ENCODE assay signal across 16 mouse cellular contexts in the genomic region with DNA sequence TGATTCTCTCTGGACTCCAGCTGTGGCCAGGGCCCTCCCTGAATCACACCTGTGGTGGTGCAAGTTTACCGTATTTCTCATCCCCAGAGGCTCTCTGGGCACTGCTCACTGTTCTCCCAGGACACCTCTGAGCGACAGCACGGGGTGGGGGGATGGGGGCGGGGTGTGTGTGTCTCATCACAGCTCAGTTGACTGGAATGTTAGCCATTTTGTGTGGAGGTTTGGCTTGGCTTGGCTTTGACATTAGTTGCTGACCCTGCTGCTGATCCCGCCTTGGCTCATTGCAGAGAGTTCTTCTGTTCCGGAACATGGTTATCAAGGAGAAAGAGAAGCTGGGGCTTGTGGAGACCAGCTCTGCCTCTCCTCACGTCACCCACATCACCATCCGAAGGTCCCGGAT. TPM values are rescaled to one million over a fixed set of nuclear protein-coding genes. Genes with fewer than 3 reads are reported as not detected.
DNase-seq lines count a peak whose midpoint lies in the region; ATAC-seq and TF ChIP-seq lines count a peak whose summit lies in the region.
"Had no signal": no experiment of that assay in that cellular context is flagged by ENCODE, and none has a peak within 500 bp of the region (broad histone marks: within the 10 kb centered on the region; RNA-seq: fewer than 3 reads in every experiment).

No protein-coding gene starts in this region.

- H3K4me3 ChIP-seq in lung, embryonic 16.5 days (ENCODE audit: low read length) = no peak overlapping the region
- no peak overlapping the region for H3K4me3 ChIP-seq in lung, adult 2 months (replicated peaks; ENCODE audit: extremely low read depth, low read depth, low read length)
- no peak overlapping the region for H3K4me3 ChIP-seq in embryonic fibroblast, embryonic 13.5 days (ENCODE audit: insufficient read depth, low read length)
- H3K4me3 ChIP-seq: embryonic facial prominence, embryonic 12.5 days; forebrain, embryonic 12.5 days; heart, embryonic 13.5 days; hindbrain, embryonic 12.5 days had no signal

- peaks cover 14% of the 10 kb centered on the region for H3K4me1 ChIP-seq in lung, embryonic 16.5 days (replicated peaks; ENCODE audit: control insufficient read depth, insufficient read depth, low read length)
- peaks cover 2% of the 10 kb centered on the region; the same call in 1 of the 2 replicates for H3K4me1 ChIP-seq in lung, adult 2 months (ENCODE audit: control insufficient read depth, insufficient read depth, low read length)
- peaks cover 21% of the 10 kb centered on the region for H3K4me1 ChIP-seq in embryonic fibroblast, embryonic 13.5 days (ENCODE audit: control insufficient read depth, insufficient read depth, low read length)
- H3K4me1 ChIP-seq: embryonic facial prominence, embryonic 12.5 days; forebrain, embryonic 12.5 days; hindbrain, embryonic 12.5 days had no signal

- no peak for TF ChIP-seq CTCF in lung, adult 2 months (IDR thresholded peaks at IDR 0.05; ENCODE audit: insufficient read depth, low read length)
- no peak for TF ChIP-seq CTCF in embryonic fibroblast, embryonic 13.5 days (IDR thresholded peaks at IDR 0.05; ENCODE audit: borderline replicate concordance, insufficient read depth, low read length)

- H3K9me3 ChIP-seq in lung, embryonic 16.5 days (ENCODE audit: control insufficient read depth, low read length) = no peaks in the 10 kb centered on the region
- H3K9me3 ChIP-seq: embryonic facial prominence, embryonic 12.5 days; forebrain, embryonic 12.5 days; heart, embryonic 13.5 days; hindbrain, embryonic 12.5 days had no signal

- WGBS in lung, embryonic 16.5 days = 82% methylated on average over 9 of the region's 9 CpGs
- WGBS in lung, adult 2 months = 79% methylated on average over 9 of the region's 9 CpGs

- no peak overlapping the region for H3K4me2 ChIP-seq in lung, embryonic 16.5 days (ENCODE audit: low read depth, low read length)
- H3K4me2 ChIP-seq: embryonic facial prominence, embryonic 12.5 days; forebrain, embryonic 12.5 days; heart, embryonic 13.5 days; hindbrain, embryonic 12.5 days had no signal

- ATAC-seq in lung, embryonic 16.5 days (ENCODE audit: low read depth) = peak; percentile 21; the same call in 1 of the 2 replicates
- ATAC-seq: forebrain, embryonic 16.5 days; hindbrain, embryonic 16.5 days had no signal

- no peak overlapping the region for H3K27ac ChIP-seq in lung, embryonic 16.5 days (ENCODE audit: low read length)
- peak overlapping the region; percentile 63 for H3K27ac ChIP-seq in embryonic fibroblast, embryonic 13.5 days (ENCODE audit: insufficient read depth, low read length)
- H3K27ac ChIP-seq: embryonic facial prominence, embryonic 12.5 days; forebrain, embryonic 12.5 days; heart, embryonic 13.5 days; hindbrain, embryonic 12.5 days had no signal

- H3K36me3 ChIP-seq in lung, embryonic 16.5 days (ENCODE audit: control insufficient read depth, insufficient read depth, low read length) = peaks cover 82% of the 10 kb centered on the region

- no peaks in the 10 kb centered on the region for H3K27me3 ChIP-seq in lung, embryonic 16.5 days (ENCODE audit: control insufficient read depth, insufficient read depth, low read depth, low read length)
- H3K27me3 ChIP-seq: embryonic facial prominence, embryonic 12.5 days; forebrain, embryonic 12.5 days; heart, embryonic 13.5 days; hindbrain, embryonic 12.5 days had no signal

- no peak overlapping the region for H3K9ac ChIP-seq in lung, embryonic 16.5 days (ENCODE audit: low read length)
- H3K9ac ChIP-seq: embryonic facial prominence, embryonic 12.5 days; forebrain, embryonic 12.5 days; heart, embryonic 13.5 days; hindbrain, embryonic 12.5 days had no signal

- no peak for DNase-seq in lung, adult 2 months
- DNase-seq in Muller cell, postnatal 12 days (ENCODE audit: inconsistent ontology term) = peak; percentile 82
- peak; percentile 23 for DNase-seq in lung, postnatal 36 days
- no peak for DNase-seq in gastrocnemius, adult 18-20 months (ENCODE audit: low spot score)
- DNase-seq in layer of hippocampus, postnatal 36 days = no peak
- DNase-seq: adrenal gland, adult 8-10 months; gastrocnemius, postnatal 14 days; heart, postnatal 36 days had no signal

- no peak for TF ChIP-seq POLR2A in lung, adult 2 months (IDR thresholded peaks at IDR 0.05; ENCODE audit: borderline replicate concordance, extremely low read depth, low read depth, low read length)
- no peak for TF ChIP-seq POLR2A in embryonic fibroblast, embryonic 13.5 days (IDR thresholded peaks at IDR 0.05; ENCODE audit: low read depth, low read length)

RNA-seq across cellular contexts. Expression of gene Ube3b, which starts 27.4 kb away (rescaled TPM):
- polyA plus RNA-seq in lung, embryonic 16.5 days (2015; fragmentation: Nextera tagmentation; extraction: Ambion mirVana) = 52.5 and 54.1 TPM in 2 replicates
- polyA plus RNA-seq in lung, adult 2 months (2012; rRNA removed) = 69.2 and 74.3 TPM in 2 replicates
- 45.5 and 45.7 TPM in 2 replicates for polyA plus RNA-seq in embryonic fibroblast, embryonic 13.5 days (2011; ENCODE audit: insufficient read length, low read depth, missing spikeins)
- total RNA-seq in gastrocnemius, adult 18-20 months (2021) = 100 to 1,000 TPM; 108 to 115 TPM
- 10 to 100 TPM; 78.0 to 81.6 TPM for total RNA-seq in layer of hippocampus, postnatal 36 days (2021)

RNA-seq across cellular contexts. Expression of gene Kctd10, which starts 27.5 kb away (rescaled TPM):
- polyA plus RNA-seq in lung, embryonic 16.5 days (2015; fragmentation: Nextera tagmentation; extraction: Ambion mirVana) = 200 and 214 TPM in 2 replicates
- 278 and 318 TPM in 2 replicates for polyA plus RNA-seq in lung, adult 2 months (2012; rRNA removed)
- polyA plus RNA-seq in embryonic fibroblast, embryonic 13.5 days (2011; ENCODE audit: insufficient read length, low read depth, missing spikeins) = 165 and 206 TPM in 2 replicates
- 10 to 100 TPM; 15.2 to 21.4 TPM for total RNA-seq in gastrocnemius, adult 18-20 months (2021)
- total RNA-seq in layer of hippocampus, postnatal 36 days (2021) = 10 to 100 TPM; 47.5 to 48.3 TPM

RNA-seq across cellular contexts. Expression of gene Mmab, which starts 36.0 kb away (rescaled TPM):
- polyA plus RNA-seq in lung, embryonic 16.5 days (2015; fragmentation: Nextera tagmentation; extraction: Ambion mirVana) = 29.8 and 31.7 TPM in 2 replicates
- polyA plus RNA-seq in lung, adult 2 months (2012; rRNA removed) = 12.8 and 15.7 TPM in 2 replicates
- polyA plus RNA-seq in embryonic fibroblast, embryonic 13.5 days (2011; ENCODE audit: insufficient read length, low read depth, missing spikeins) = 18.7 and 24.1 TPM in 2 replicates
- total RNA-seq in gastrocnemius, adult 18-20 months (2021) = 10 to 100 TPM; 19.2 to 19.4 TPM
- total RNA-seq in layer of hippocampus, postnatal 36 days (2021) = 10 to 100 TPM; 18.3 to 19.0 TPM

RNA-seq across cellular contexts. Expression of gene Mvk, which starts 36.3 kb away (rescaled TPM):
- 31.1 and 36.1 TPM in 2 replicates for polyA plus RNA-seq in lung, embryonic 16.5 days (2015; fragmentation: Nextera tagmentation; extraction: Ambion mirVana)
- polyA plus RNA-seq in lung, adult 2 months (2012; rRNA removed) = 44.7 and 52.1 TPM in 2 replicates
- polyA plus RNA-seq in embryonic fibroblast, embryonic 13.5 days (2011; ENCODE audit: insufficient read length, low read depth, missing spikeins) = 24.4 and 26.3 TPM in 2 replicates
- total RNA-seq in gastrocnemius, adult 18-20 months (2021) = 1 to 10 TPM; 8.4 to 9.4 TPM
- total RNA-seq in layer of hippocampus, postnatal 36 days (2021) = 10 to 100 TPM; 25.0 to 27.1 TPM

Comparison
In these comparisons a context has a peak if more than half of its experiments do, and no peak if none do; other contexts are left out.
1. DNase-seq: peak in Muller cell, postnatal 12 days (single experiment) and lung, postnatal 36 days (single experiment); none in lung, adult 2 months (single experiment), gastrocnemius, adult 18-20 months (single experiment) and layer of hippocampus, postnatal 36 days (0 of 2).